Comparison of ENCODE assay signal across 8 mouse cellular contexts in the genomic region with DNA sequence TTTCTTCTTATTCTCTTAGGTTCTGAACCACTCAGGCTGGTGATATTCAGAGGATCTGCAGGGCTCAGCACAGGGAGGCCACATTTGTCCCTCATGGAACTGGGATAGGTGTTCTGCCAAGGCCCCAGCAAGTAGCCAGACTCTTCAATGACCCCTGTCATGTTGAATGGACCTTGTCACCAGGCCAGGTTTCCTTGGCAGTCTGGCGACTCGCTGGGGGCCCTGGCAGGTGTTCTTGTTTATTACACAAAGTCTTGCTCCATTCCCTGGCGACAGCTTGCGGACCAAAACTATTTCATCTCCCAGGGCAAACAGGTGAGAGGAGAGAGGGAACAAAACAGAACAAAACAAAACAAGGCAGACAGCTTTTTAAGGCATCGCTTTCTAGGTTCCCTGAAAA. TPM values are rescaled to one million over a fixed set of nuclear protein-coding genes. Genes with fewer than 3 reads are reported as not detected.
DNase-seq lines count a peak whose midpoint lies in the region; ATAC-seq and TF ChIP-seq lines count a peak whose summit lies in the region.

No protein-coding gene starts in this region.

- H3K27me3 ChIP-seq in hindbrain, postnatal 0 days (ENCODE audit: insufficient read depth, low read length), result no peaks in the 10 kb centered on the region
- H3K27me3 ChIP-seq in hindbrain, embryonic 12.5 days, result no peaks in the 10 kb centered on the region

- WGBS in hindbrain, postnatal 0 days, result 40% methylated on average over 5 of the region's 5 CpGs
- 71% methylated on average over 5 of the region's 5 CpGs for WGBS in hindbrain, embryonic 12.5 days

- TF ChIP-seq POLR2A in brain, embryonic 14.5 days (IDR thresholded peaks at IDR 0.05; ENCODE audit: borderline replicate concordance, extremely low read depth, insufficient read depth, insufficient read length, poor library complexity, severe bottlenecking), result no peak

- peak; percentile 73 for DNase-seq in hindbrain, postnatal 0 days (ENCODE audit: low spot score)
- peak; percentile 69 for DNase-seq in brain, embryonic 14.5 days (ENCODE audit: low read depth)
- peak; percentile 93 for DNase-seq in gastrocnemius, adult 2 months
- peak; percentile 46 to 63 for DNase-seq in layer of hippocampus, adult 2 months (ENCODE audit: low spot score in 2 of 2)
- peak; percentile 50 for DNase-seq in lung, postnatal 25 days (ENCODE audit: low spot score)
- DNase-seq in spleen, postnatal 10 days (ENCODE audit: low spot score in 2 of 2), result no peak
- no peak for DNase-seq in liver

- H3K27ac ChIP-seq in hindbrain, postnatal 0 days, result no peak overlapping the region
- H3K27ac ChIP-seq in hindbrain, embryonic 12.5 days, result no peak overlapping the region
- peak overlapping the region; percentile 91 for H3K27ac ChIP-seq in gastrocnemius, adult 2 months
- no peak overlapping the region for H3K27ac ChIP-seq in layer of hippocampus, adult 2 months

- intact Hi-C loops in gastrocnemius, adult 2 months (cut with DNase I), result loop anchor here (2.0 kb wide), 1 partner anchor 55 kb away; no protein-coding TSS in a partner anchor

- peak; percentile 82; the same call in 1 of the 2 replicates for ATAC-seq in hindbrain, postnatal 0 days
- ATAC-seq in hindbrain, embryonic 12.5 days (ENCODE audit: low FRiP score), result no peak

- no peaks in the 10 kb centered on the region for H3K36me3 ChIP-seq in hindbrain, postnatal 0 days (ENCODE audit: insufficient read depth, low read length)
- H3K36me3 ChIP-seq in hindbrain, embryonic 12.5 days, result no peaks in the 10 kb centered on the region

- no peak overlapping the region for H3K9ac ChIP-seq in hindbrain, postnatal 0 days (replicated peaks; ENCODE audit: low read length)
- no peak overlapping the region for H3K9ac ChIP-seq in hindbrain, embryonic 12.5 days

- no peak overlapping the region for H3K4me3 ChIP-seq in hindbrain, postnatal 0 days (ENCODE audit: low read length)
- H3K4me3 ChIP-seq in hindbrain, embryonic 12.5 days, result no peak overlapping the region
- H3K4me3 ChIP-seq in gastrocnemius, adult 2 months, result peak overlapping the region; percentile 9; the same call in 1 of the 2 replicates
- H3K4me3 ChIP-seq in layer of hippocampus, adult 2 months, result no peak overlapping the region

- TF ChIP-seq CTCF in hindbrain, postnatal 0 days (IDR thresholded peaks at IDR 0.05; ENCODE audit: low read depth), result no peak
- TF ChIP-seq CTCF in brain, embryonic 14.5 days (IDR thresholded peaks at IDR 0.05; ENCODE audit: borderline replicate concordance, extremely low read depth, insufficient read depth, insufficient read length), result no peak
- TF ChIP-seq CTCF in gastrocnemius, adult 2 months (IDR thresholded peaks at IDR 0.05), result no peak
- no peak for TF ChIP-seq CTCF in layer of hippocampus, adult 2 months (conservative IDR thresholded peaks at IDR 0.05)

- no peak overlapping the region for H3K4me2 ChIP-seq in hindbrain, postnatal 0 days (ENCODE audit: low read depth, low read length)
- no peak overlapping the region for H3K4me2 ChIP-seq in hindbrain, embryonic 12.5 days (replicated peaks)

- no peaks in the 10 kb centered on the region for H3K9me3 ChIP-seq in hindbrain, postnatal 0 days (ENCODE audit: low read length)
- no peaks in the 10 kb centered on the region for H3K9me3 ChIP-seq in hindbrain, embryonic 12.5 days (replicated peaks)

- no peaks in the 10 kb centered on the region for H3K4me1 ChIP-seq in hindbrain, postnatal 0 days (ENCODE audit: insufficient read depth, low read length)
- 0 out of 2 replicates have a peak, but pooled peaks cover 4% of the 10 kb centered on the region for H3K4me1 ChIP-seq in hindbrain, embryonic 12.5 days

RNA-seq across cellular contexts. Expression of a gene that starts 57.7 kb away (rescaled TPM):
- 83.2 and 90.7 TPM in 2 replicates for total RNA-seq in hindbrain, postnatal 0 days (2014; rRNA removed)
- 133 and 137 TPM in 2 replicates for polyA plus RNA-seq in hindbrain, postnatal 0 days (2015; fragmentation: Nextera tagmentation; extraction: Ambion mirVana)
- polyA plus RNA-seq in hindbrain, embryonic 12.5 days (2016; fragmentation: Nextera tagmentation; extraction: Ambion mirVana), result 186 and 194 TPM in 2 replicates
- 89.8 and 105 TPM in 2 replicates for polyA plus RNA-seq in brain, embryonic 14.5 days (2012; rRNA removed)
- 100 to 1,000 TPM; 216 to 335 TPM for total RNA-seq in gastrocnemius, adult 2 months (2021)
- 100 to 1,000 TPM; 137 to 140 TPM for total RNA-seq in layer of hippocampus, adult 2 months (2021)

Comparison
In these comparisons a context has a peak if more than half of its experiments do, and no peak if none do; other contexts are left out.
1. DNase-seq: peak in hindbrain, postnatal 0 days (single experiment), brain, embryonic 14.5 days (single experiment), gastrocnemius, adult 2 months (single experiment), layer of hippocampus, adult 2 months (2 of 2) and lung, postnatal 25 days (single experiment); none in spleen, postnatal 10 days (0 of 2) and liver (single experiment).